Mouse (Mus musculus): Measurements from ENCODE around the gene Fbxw8.

- TF ChIP-seq CTCF (IDR thresholded peaks at IDR 0.05; ENCODE audit: low read depth) = no peak
- no peak for TF ChIP-seq EP300 (optimal IDR thresholded peaks at IDR 0.05)
Observed at GRCm38 (mm10) chr5:118048928-118049327, 106.3 kb downstream of the Fbxw8 start.

Data from stomach, postnatal 0 days (tissue).